Mouse (Mus musculus) left cerebral cortex, adult 18-20 months (tissue): ENCODE results near the gene Eftud2. TPM values are rescaled to one million over a fixed set of nuclear protein-coding genes. Genes with fewer than 3 reads are reported as not detected.

Source experiments
- DNase-seq, 2 experiments: peaks; one replicate each; pipeline ENCODE4 v3.0.0; 2021 to 2022; ENCODE audit warnings: low spot score in 2 of 2, mixed read lengths in 1 of 2
- total RNA-seq, 2 experiments: library from RNA; stranded (reverse); gene quantifications; 2 replicates each; pipeline ENCODE4 v1.2.3; 2021

Eftud2 gene
- total RNA-seq, 2 experiments from 2014 or later: 118 to 122 TPM

- DNase-seq: no peak
Measured at GRCm38 (mm10) chr11:102819783-102820385, 60.9 kb downstream of the Eftud2 start.

- peak in 1 of 2 experiments; percentile 11 for DNase-seq
Measured at GRCm38 (mm10) chr11:102819021-102819782, 61.6 kb downstream of the Eftud2 start, which contains the start of gene Gjc1. Gene Gjc1 (minus strand): TSS chr11:102819700.

- no peak for DNase-seq
Measured at GRCm38 (mm10) chr11:102818121-102819020, 62.4 kb downstream of the Eftud2 start.

GRCm38 (mm10) chr11:102814881-102815280, 65.9 kb downstream of the Eftud2 start:
- no peak for DNase-seq

GRCm38 (mm10) chr11:102810721-102811485, 69.9 kb downstream of the Eftud2 start:
- DNase-seq: no peak

GRCm38 (mm10) chr11:102808246-102808645, 72.5 kb downstream of the Eftud2 start:
- DNase-seq: no peak

GRCm38 (mm10) chr11:102803453-102803852, 77.3 kb downstream of the Eftud2 start:
- no peak for DNase-seq

- DNase-seq: no peak
Measured at GRCm38 (mm10) chr11:102794157-102794556, 86.6 kb downstream of the Eftud2 start.

- DNase-seq: no peak
Measured at GRCm38 (mm10) chr11:102791682-102792445, 88.9 kb downstream of the Eftud2 start.

Other genes with a start within 250 kb of the Eftud2 start
- gene Meioc, start 217.3 kb downstream of the Eftud2 start, total RNA-seq: not detected
- 10 to 100 TPM; 26.1 to 29.0 TPM for gene Ccdc43, start 183.2 kb downstream of the Eftud2 start, total RNA-seq
- 100 to 1,000 TPM; 125 to 129 TPM for gene Adam11, start 119.5 kb downstream of the Eftud2 start, total RNA-seq
- gene Gjc1, start 61.3 kb downstream of the Eftud2 start, total RNA-seq: 1 to 10 TPM; 3.2 to 4.8 TPM
- 1 to 10 TPM; 2.0 to 7.4 TPM for gene Higd1b, start 45.1 kb downstream of the Eftud2 start, total RNA-seq
- 1 to 10 TPM; 1.4 TPM for gene Ccdc103, start 219 bp upstream of the Eftud2 start, total RNA-seq
- gene Fam187a, start 4.2 kb upstream of the Eftud2 start, total RNA-seq: under 1 TPM in 1 of 2 experiments, not detected in 1; 0.42 TPM
- gene Gfap, start 19.9 kb upstream of the Eftud2 start, total RNA-seq: 100 to 1,000 TPM; 137 to 174 TPM
- under 1 TPM in 1 of 2 experiments, not detected in 1; 0.46 TPM for gene Kif18b, start 44.1 kb upstream of the Eftud2 start, total RNA-seq
- gene C1ql1, start 65.7 kb upstream of the Eftud2 start, total RNA-seq: 10 to 100 TPM; 12.3 to 15.7 TPM
- gene Nmt1, start 147.2 kb upstream of the Eftud2 start, total RNA-seq: 100 to 1,000 TPM; 130 to 131 TPM
- 10 to 100 TPM; 44.4 to 44.6 TPM for gene Dcakd, start 147.3 kb upstream of the Eftud2 start, total RNA-seq
- 10 to 100 TPM; 20.4 to 21.7 TPM for gene Plcd3, start 220.7 kb upstream of the Eftud2 start, total RNA-seq
- gene Acbd4, start 220.7 kb upstream of the Eftud2 start, total RNA-seq: 10 to 100 TPM; 85.2 to 90.4 TPM
- gene Hexim1, start 235.2 kb upstream of the Eftud2 start, total RNA-seq: 10 to 100 TPM; 42.6 to 52.8 TPM